Mouse (Mus musculus) myocyte (in vitro differentiated cells): Measurements from ENCODE around the gene Dntt.

Experiments
- E2F4 ChIP-seq: IDR thresholded peaks from one replicate; pipeline ENCODE4 v1.6.1; 2011; ENCODE audit warnings: mild to moderate bottlenecking, control low read depth, moderate library complexity; ENCODE audit not compliant: insufficient read depth
- MAX ChIP-seq: IDR thresholded peaks from one replicate; pipeline ENCODE4 v1.6.1; 2011; ENCODE audit warnings: low read depth, mild to moderate bottlenecking, control low read depth
- MYOD1 ChIP-seq, 3 experiments: IDR thresholded peaks; one replicate each; pipeline ENCODE4 v1.6.1; 2011; ENCODE audit warnings: control low read depth in 2 of 3, low read depth in 2 of 3, mild to moderate bottlenecking in 2 of 3, moderate library complexity in 1 of 3; ENCODE audit not compliant: insufficient read length in 2 of 3, control insufficient read depth in 1 of 3
- POLR2A ChIP-seq: IDR thresholded peaks from one replicate; pipeline ENCODE4 v1.6.1; 2011; ENCODE audit warnings: low read depth, mild to moderate bottlenecking, control low read depth, moderate library complexity; ENCODE audit not compliant: insufficient read length
- POLR2AphosphoS2 ChIP-seq: IDR thresholded peaks from one replicate; pipeline ENCODE4 v1.6.1; 2011; ENCODE audit warnings: low read depth, control low read depth; ENCODE audit not compliant: insufficient read length
- TCF12 ChIP-seq: IDR thresholded peaks from one replicate; pipeline ENCODE4 v1.6.1; 2011; ENCODE audit warnings: mild to moderate bottlenecking, control low read depth; ENCODE audit not compliant: poor library complexity, insufficient read depth, severe bottlenecking
- TCF3 ChIP-seq: IDR thresholded peaks from one replicate; pipeline ENCODE4 v1.6.1; 2011; ENCODE audit warnings: low read depth, control low read depth; ENCODE audit not compliant: insufficient read length

DNA sequence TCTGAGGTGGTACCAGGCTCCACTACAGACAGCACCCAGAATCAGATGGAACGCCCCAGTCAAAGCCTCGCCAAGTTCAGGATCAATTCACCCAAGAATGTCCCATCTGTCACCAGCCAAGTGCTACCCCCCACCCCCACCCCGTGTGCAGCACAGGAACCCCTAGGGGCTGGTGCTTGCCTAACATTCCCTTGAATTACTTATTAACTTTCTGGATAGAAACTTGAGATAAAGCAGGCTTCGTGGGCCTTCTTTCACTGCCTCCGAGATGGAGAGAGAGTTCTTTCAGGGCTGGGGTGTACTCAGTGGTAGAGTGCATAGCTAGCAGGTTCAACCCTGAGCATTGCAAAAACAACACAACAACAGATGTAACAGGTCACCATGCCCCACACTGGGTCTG is 23.2 kb downstream of the Dntt start:
- TF ChIP-seq E2F4 (no peak), POLR2A (no peak), MYOD1 (IDR thresholded peaks at IDR 0.05; ENCODE audit: control insufficient read depth in 1 of 3, insufficient read length in 2 of 3, low read depth in 2 of 3) (no peak), POLR2AphosphoS2 (no peak), MAX (no peak), TCF3 (no peak), TCF12 (no peak)
